Mouse (Mus musculus): ENCODE measurements at regions not wholly inside any gene's neighbourhood (a gene's known extent, or its start where the extent isn't known, plus 50 kb on each side); places are given as distances from the start of the nearest gene placed in this dataset.
"Not testable (repeated sequence)": the region's sequence is repeated elsewhere in the genome, so short reads cannot be mapped to it uniquely, and the experiment has no call there.

DNA sequence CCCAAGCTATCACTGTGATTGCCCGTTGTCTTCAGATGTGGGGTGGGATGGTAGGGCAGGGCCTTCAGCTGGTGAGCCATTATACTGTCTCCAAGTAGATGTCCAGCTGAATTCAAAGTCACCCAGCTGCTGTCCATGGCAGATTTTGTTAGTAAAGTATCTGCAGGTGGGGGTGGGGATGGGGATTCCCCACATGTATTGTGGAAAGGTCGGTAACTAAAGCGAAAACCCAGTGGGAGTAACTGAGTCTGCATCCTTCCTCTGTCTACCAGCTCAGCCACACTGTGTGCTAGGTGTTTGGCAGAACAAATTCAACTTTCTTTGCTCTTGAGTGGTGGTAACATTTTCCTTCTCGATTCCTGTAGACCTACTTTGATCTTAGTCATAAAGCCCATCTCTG lies 163.2 kb upstream of the 1700056E22Rik start:
- DNase-seq = no peak

GRCm38 (mm10) chr1:184191325-184191724 lies 157.2 kb upstream of the 1700056E22Rik start:
- no peak for DNase-seq

GRCm38 (mm10) chr1:184187582-184187981 lies 153.5 kb upstream of the 1700056E22Rik start:
- DNase-seq = no peak

DNA sequence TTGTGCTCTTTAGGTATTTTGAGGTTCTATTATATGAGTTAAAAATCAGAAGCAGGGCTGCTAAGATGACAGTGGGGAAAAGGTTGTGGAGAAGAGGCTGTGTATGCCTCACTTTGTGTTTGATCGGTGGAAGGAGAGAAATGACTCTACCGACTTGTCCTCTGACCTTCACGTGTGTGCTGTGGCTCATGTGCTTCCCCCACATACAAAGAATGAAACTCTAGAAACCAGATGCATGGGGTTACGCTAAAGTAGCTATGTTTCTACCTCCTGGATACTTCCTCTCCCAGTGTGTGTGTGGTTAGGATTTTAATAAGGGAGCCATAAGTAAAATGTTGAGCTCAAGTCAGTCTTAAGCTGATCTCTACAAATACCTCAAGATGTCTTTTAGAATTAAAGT lies 148.1 kb upstream of the 1700056E22Rik start:
- DNase-seq = no peak

DNA sequence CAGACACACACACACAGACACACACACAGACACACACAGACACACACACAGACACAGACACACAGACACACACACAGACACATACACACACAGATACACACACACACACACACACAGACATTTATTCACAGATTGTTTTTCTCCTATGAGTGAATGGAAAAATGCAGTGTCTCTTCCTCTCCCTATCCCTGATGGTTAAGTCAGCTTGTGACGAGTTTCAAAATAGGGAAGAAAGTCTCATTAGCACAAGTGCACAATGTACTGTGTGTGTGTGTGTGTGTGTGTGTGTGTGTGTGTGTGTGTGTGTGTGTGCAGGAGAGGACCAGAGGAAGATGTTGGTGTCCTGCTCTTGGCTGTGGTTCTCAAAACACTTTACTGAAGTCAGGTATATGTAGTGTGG lies 140.3 kb upstream of the 1700056E22Rik start:
- not testable (repeated sequence) for DNase-seq

DNA sequence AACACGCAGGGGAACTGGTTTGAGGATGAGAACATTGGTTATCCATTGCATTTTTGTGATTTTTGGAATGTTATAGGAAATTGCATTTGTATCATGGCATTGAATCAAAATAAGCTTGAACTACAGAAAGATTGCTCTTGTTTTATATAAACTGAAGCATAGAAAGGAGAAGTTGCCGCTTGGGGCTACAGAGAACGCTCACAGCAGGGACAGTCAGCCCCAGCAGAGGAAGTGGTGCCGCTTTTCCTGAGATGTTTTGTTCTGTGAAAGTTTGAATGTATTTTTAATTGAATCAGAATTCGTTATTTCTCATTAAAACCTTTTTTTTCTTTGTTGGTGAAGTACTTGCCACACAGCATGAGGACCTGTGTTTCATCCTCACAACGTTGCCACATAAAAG lies 139.6 kb upstream of the 1700056E22Rik start:
- DNase-seq = no peak

DNA sequence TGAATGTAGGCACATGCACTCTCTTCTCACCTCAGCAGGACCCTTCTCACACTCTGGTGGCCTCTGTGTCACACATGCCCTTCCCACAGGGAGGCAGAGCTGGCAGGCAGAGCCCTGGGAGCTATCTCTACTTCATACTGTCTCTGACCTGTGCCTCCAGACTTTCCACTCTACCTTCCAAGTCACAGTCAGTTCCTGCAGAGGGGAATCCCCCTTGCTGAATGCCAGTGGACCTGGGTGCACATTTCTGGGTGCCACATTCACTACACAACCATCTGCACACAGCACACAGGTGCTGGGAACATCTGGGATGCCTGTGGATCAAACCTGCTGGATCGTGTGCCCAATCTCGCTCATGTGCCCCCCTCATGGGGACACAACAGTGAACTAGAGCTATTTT lies 138.9 kb upstream of the 1700056E22Rik start:
- DNase-seq = no peak

DNA sequence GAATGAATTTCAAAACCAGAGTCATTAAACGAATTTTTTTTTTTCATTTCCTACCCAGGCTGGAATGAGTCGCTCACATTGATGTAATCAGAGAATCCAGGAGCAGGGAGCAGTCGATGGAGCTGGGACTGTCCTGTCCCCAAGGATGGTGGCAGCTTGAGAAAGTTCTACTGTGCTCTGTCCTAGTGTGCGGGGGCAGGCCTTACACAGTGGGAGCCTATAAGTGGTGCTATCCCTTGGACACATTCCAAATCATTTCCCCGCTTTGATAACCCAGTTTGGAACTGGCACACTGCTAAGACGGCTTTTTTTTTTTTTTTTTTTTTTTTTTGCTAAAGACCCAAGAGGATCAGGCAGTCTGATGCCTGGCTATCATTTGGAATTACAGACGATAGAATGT lies 137.5 kb upstream of the 1700056E22Rik start:
- DNase-seq = no peak

DNA sequence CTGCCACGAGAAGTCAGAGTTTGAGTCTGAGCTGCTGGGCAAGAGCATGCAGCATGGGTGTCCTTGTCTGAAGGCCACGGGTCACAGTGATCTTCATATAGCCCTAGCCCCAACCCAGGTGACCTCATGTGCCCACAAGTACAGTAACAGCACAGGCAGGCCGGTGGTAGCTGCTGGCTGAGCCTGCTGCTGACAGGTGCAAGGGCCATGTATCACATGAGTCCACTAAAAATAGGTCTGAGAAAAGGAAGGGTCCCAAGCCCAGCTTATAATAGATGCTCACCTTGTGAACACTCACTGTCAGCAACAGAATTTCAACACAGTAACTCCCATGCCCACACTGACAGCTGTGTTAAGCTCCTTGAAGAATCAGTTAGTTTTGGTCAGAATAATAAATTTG lies 136.8 kb upstream of the 1700056E22Rik start:
- DNase-seq = no peak

- no peak for DNase-seq
Observed at GRCm38 (mm10) chr1:184169967-184170366, 135.9 kb upstream of the 1700056E22Rik start.

DNA sequence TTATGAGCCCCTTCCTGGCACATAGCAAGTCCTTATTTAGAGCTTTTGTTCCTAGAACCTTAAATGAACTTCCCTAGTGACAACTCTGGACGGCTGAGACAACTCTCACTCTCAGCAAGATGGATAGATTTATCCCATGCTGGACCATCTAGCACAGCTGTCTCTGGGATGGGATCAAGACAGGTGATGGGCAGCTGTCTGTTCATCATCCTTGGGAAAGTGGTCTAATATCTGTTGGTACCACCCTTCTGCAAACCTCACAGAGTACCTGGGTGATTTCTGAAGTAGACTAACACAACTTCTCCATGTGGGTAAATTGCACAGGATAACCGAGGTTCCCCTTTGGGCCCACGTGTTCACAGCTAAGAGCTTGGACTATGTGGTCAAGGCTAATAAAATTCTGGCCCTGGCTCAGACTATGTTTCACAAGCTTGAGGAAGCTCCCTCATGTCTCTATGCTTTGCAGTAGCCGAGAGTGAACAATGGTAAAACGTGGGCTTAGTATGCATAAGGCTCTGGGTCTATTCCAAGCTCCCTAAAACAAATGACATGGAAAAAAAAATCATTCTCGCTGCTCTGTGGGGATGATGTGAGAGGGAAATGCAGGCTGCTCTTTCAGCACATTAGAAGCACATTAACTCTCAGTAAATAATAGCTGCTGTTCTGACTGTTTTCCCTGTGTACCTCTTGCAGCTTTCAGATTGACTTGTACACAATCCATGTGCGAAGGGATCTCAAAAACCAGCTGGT lies 135.1 kb upstream of the 1700056E22Rik start:
- DNase-seq = no peak

DNA sequence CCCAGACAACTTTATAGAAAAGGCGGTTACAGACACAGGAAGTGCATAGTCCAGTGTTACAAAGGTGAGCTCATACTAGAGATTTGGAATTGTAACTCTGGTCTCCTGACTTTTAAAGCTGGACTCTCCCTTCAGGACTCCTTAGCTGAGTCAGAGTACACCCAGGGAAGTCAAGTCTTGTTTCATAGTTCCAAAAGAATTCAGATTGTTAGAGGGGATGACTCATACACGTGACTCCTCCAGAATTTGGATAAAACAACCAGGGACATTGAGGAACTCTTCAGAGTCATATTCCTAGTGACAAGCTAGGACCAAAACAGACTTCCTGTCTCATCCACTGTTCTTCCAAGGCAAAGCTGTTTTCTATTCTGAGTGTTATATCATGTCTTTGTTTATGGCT lies 132.8 kb upstream of the 1700056E22Rik start:
- DNase-seq = no peak

DNA sequence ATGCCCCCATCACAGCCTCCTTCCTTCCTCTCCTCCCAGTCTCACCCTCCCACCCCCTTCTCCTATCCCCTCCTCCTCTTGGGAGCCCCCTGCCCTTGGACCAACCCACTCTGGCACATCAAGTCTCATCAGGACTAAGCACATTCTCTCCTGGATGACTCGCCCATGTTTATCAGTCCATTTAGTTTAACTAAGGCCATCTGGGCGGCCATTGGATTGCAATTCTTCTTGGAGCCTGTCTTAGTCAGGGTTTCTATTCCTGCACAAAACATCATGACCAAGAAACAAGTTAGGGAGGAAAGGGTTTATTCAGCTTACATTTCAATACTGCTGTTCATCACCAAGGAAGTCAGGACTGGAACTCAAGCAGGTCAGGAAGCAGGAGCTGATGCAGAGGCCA lies 128.4 kb upstream of the 1700056E22Rik start:
- DNase-seq = not testable (repeated sequence)

GRCm38 (mm10) chr1:184147713-184148112 lies 113.6 kb upstream of the 1700056E22Rik start:
- DNase-seq = no peak

DNA sequence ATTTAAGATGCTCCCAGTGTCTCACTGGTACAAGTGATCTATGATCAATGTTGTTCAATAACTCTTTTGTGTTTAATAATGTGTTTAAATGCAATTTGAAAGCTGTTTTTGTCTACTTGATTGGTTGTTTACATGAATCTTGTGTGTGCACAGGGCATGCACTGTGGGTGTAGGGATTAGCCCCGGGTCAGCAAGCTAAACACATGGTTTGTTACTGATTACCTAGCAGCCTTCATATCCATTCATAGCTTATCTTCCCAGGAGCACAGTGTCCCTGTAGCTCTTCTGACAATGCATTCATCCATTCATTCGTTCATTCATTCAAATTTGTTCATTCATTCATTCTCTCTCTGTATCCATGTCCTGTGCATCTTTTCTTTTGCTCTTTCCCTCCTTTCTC lies 108.9 kb upstream of the 1700056E22Rik start:
- no peak for DNase-seq

- no peak for DNase-seq
Observed at GRCm38 (mm10) chr1:184140486-184140885, 106.4 kb upstream of the 1700056E22Rik start.

- DNase-seq = no peak
Observed at GRCm38 (mm10) chr1:184140082-184140481, 106.0 kb upstream of the 1700056E22Rik start.

- no peak for DNase-seq
Observed at GRCm38 (mm10) chr1:184138661-184139060, 104.6 kb upstream of the 1700056E22Rik start.

DNA sequence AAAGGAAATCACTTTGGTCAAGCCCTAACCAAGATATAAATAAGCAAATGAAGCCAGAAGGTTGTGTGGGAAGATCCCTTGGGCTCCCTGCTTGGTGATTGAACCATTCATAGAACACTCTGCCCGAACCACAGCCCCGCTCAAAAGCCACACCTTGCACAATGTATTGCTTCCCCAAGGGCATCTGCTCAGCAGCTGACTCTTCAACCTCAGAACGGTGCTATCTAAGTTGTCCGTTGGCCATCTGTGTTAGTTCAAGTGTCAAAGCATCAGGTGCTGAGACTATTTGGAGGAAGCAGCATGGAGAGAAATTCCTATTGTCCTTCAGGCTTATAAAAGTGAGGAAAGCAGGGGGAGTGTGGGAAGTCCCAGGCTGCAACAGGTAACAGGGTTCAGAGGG lies 96.8 kb upstream of the 1700056E22Rik start:
- DNase-seq = no peak

- DNase-seq = no peak
Observed at GRCm38 (mm10) chr1:184127321-184127720, 93.2 kb upstream of the 1700056E22Rik start.

DNA sequence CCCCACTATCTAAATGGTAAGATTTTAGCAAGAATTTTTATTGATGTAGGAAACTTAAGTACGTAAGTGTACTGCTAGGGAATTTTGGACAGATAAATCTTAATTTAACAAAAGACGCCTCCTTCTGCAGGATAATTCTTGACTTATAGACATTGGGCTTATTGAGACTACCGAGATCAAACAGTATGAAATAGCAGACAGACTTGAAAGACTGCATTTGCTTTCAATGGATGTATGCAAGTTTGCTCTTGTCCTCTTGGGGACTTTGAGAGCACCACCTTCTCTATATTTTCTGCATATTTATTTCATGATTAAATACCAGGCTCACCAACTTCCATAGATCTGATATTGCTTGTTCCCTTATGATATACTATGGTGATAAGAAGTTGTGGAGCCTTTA lies 92.8 kb upstream of the 1700056E22Rik start:
- DNase-seq = no peak

All from thymus, adult 18-20 months (tissue).